Mouse (Mus musculus): ENCODE measurements around the gene Slc31a1.

GRCm38 (mm10) chr4:62348329-62348705 lies 12.2 kb upstream of the Slc31a1 start:
- TF ChIP-seq CTCF (IDR thresholded peaks at IDR 0.05; ENCODE audit: low read depth) = no peak
- TF ChIP-seq EP300 (IDR thresholded peaks at IDR 0.05; ENCODE audit: low read depth) = no peak
